In genomic region chr9:97817116-97817515, GRCm38 (mm10) we compare ENCODE assay signal across 13 mouse cellular contexts.
"Had no signal": no experiment of that assay in that cellular context is flagged by ENCODE, and none has a peak within 500 bp of the region (broad histone marks: within the 10 kb centered on the region; RNA-seq: fewer than 3 reads in every experiment).

No protein-coding gene starts in this region.

- H3K4me3 ChIP-seq: layer of hippocampus, adult 2 months; left cerebral cortex, adult 2 months; myocyte; neural tube, embryonic 15.5 days had no signal

- DNase-seq: kidney, adult 9 months; kidney, postnatal 4 days; lung, adult 18-20 months; midbrain, embryonic 14.5 days; thymus, adult 18-20 months; thymus, postnatal 14 days had no signal

- H3K4me2 ChIP-seq: neural tube, embryonic 15.5 days had no signal

- H3K27ac ChIP-seq: kidney, postnatal 0 days; layer of hippocampus, adult 2 months; left cerebral cortex, adult 2 months; liver, embryonic 14.5 days; neural tube, embryonic 15.5 days; stomach, postnatal 0 days had no signal

- H3K9me3 ChIP-seq: neural tube, embryonic 15.5 days had no signal

- H3K36me3 ChIP-seq: neural tube, embryonic 15.5 days had no signal

- H3K27me3 ChIP-seq: neural tube, embryonic 15.5 days had no signal

- H3K4me1 ChIP-seq: neural tube, embryonic 15.5 days had no signal

- H3K9ac ChIP-seq: liver, embryonic 14.5 days; neural tube, embryonic 15.5 days had no signal
